Mouse (Mus musculus) thymus, adult 2 months (tissue): ENCODE results near the gene Nucb1.

Source experiments
- CTCF ChIP-seq: fragments of 200-500 bp; IDR thresholded peaks from 2 replicates; pipeline ENCODE4 v1.5.1; 2012; ENCODE audit warnings: mild to moderate bottlenecking, control low read depth, low read length, moderate library complexity, borderline replicate concordance; ENCODE audit not compliant: control insufficient read depth, poor library complexity, insufficient read depth; ENCODE audit errors: extremely low read depth
- POLR2A ChIP-seq: fragments of 200-500 bp; IDR thresholded peaks from 2 replicates; pipeline ENCODE4 v1.6.1; 2012; ENCODE audit warnings: mild to moderate bottlenecking, low read length, control low read depth, moderate library complexity; ENCODE audit not compliant: control insufficient read depth, poor library complexity, insufficient read depth; ENCODE audit errors: extremely low read depth

GRCm38 (mm10) chr7:45443526-45444420 lies 66.4 kb downstream of the Nucb1 start:
- TF ChIP-seq CTCF (no peak), POLR2A (no peak)
